Mouse (Mus musculus) lung, postnatal 0 days (tissue): ENCODE data around the gene Dtx1.

Experiments used
- CTCF ChIP-seq: IDR thresholded peaks from 2 replicates; pipeline ENCODE4 v1.5.1; 2016; ENCODE audit warnings: antibody characterized with exemption, mild to moderate bottlenecking
- EP300 ChIP-seq: IDR thresholded peaks from 2 replicates; pipeline ENCODE4 v1.6.1; 2016; ENCODE audit warnings: antibody characterized with exemption, mild to moderate bottlenecking, control low read depth

DNA sequence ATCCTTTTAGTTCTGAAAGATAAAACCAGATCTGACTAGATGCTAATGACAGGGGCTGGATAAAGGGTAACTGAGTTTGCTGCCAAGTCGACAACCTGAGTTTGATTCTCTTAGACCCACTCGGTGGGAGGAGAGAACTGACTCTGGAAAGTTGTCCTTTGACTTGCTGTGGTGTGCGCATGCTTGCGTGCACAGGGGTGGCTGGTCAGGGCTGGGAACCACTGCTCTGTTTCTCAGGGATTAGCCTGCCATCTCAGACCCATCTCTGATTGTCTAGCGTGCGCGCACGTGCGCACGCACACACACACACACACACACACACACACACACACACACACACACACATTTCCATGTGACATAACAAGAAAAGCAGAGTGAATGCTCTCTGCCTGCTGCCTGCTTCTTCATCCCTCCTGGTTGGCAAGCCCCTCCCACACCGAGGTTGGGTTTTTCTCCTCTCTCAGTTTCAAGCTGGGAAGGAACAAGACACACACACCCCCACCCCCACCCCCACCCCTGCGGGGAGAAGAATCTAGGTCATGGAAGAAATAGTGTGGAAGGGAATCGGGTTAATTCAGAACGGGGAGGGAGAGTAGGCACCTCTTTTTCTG lies 22.8 kb upstream of the Dtx1 start:
- TF ChIP-seq CTCF (no peak), EP300 (no peak)
